Mouse (Mus musculus) CH12.LX (cell line): Measurements from ENCODE around the gene Anxa11. TPM values are rescaled to one million over a fixed set of nuclear protein-coding genes. Genes with fewer than 3 reads are reported as not detected.

Source experiments
- DNase-seq: peaks from one replicate; pipeline ENCODE4 v3.0.0-alpha.2; 2013; ENCODE audit errors: extremely low read depth
- H3K27ac ChIP-seq: 2 replicates; pipeline ENCODE4 v1.5.1; 2012; ENCODE audit warnings: low read depth, mild to moderate bottlenecking, control low read depth, moderate library complexity; ENCODE audit not compliant: insufficient read depth
- H3K27me3 ChIP-seq: replicated peaks from 2 replicates; pipeline ENCODE3; 2012; ENCODE audit warnings: inconsistent platforms
- H3K36me3 ChIP-seq, 2 experiments: replicated peaks in 1 of 2; 2 replicates each; pipeline versions ENCODE3 to v1.6.1; 2012; ENCODE audit warnings: inconsistent platforms in 1 of 2, low read length in 1 of 2, mild to moderate bottlenecking in 1 of 2, mixed read lengths in 1 of 2, moderate library complexity in 1 of 2; ENCODE audit not compliant: control insufficient read depth in 1 of 2, insufficient read depth in 1 of 2
- H3K4me1 ChIP-seq, 2 experiments: 2 replicates each; pipeline ENCODE4 v1.6.1; 2012; ENCODE audit warnings: inconsistent platforms in 1 of 2, moderate library complexity in 1 of 2; ENCODE audit not compliant: insufficient read depth in 2 of 2, control insufficient read depth in 1 of 2
- H3K4me2 ChIP-seq: 2 replicates; pipeline ENCODE4 v1.6.1; 2012; ENCODE audit warnings: low read depth, mild to moderate bottlenecking, control low read depth; ENCODE audit not compliant: poor library complexity, insufficient read depth, severe bottlenecking
- H3K4me3 ChIP-seq, 3 experiments: fragments of 150-350 bp in 1 of 3; sonication (generic) in 1 of 3; replicated peaks in 1 of 3; 2 replicates each; pipeline versions ENCODE3 to v1.5.1; 2011 to 2012; ENCODE audit warnings: low read depth in 2 of 3, low read length in 2 of 3, mild to moderate bottlenecking in 2 of 3, moderate library complexity in 2 of 3, control low read depth in 1 of 3, improper control_type of control experiment in 1 of 3, inconsistent platforms in 1 of 3, mixed read lengths in 1 of 3; ENCODE audit not compliant: poor library complexity in 1 of 3
- H3K79me2 ChIP-seq: replicated peaks from 2 replicates; pipeline ENCODE4 v1.6.1; 2012; ENCODE audit warnings: mild to moderate bottlenecking, moderate library complexity; ENCODE audit not compliant: control insufficient read depth, poor library complexity, insufficient read depth, severe bottlenecking; ENCODE audit errors: extremely low read depth
- H3K9ac ChIP-seq: 2 replicates; pipeline ENCODE4 v1.6.1; 2012; ENCODE audit warnings: low read depth, mild to moderate bottlenecking, control low read depth, moderate library complexity; ENCODE audit not compliant: insufficient read depth
- H3K9me3 ChIP-seq: replicated peaks from 2 replicates; pipeline ENCODE3; 2012; ENCODE audit warnings: low read length, inconsistent platforms, mixed read lengths
- BHLHE40 ChIP-seq: IDR thresholded peaks from 2 replicates; pipeline ENCODE4 v1.6.1; 2011; ENCODE audit warnings: mild to moderate bottlenecking, low read depth, low read length, improper control_type of control experiment
- CHD1 ChIP-seq: IDR thresholded peaks from 2 replicates; pipeline ENCODE4 v1.6.1; 2012; ENCODE audit warnings: low read depth, low read length, improper control_type of control experiment, inconsistent platforms
- CHD2 ChIP-seq: IDR thresholded peaks from 2 replicates; pipeline ENCODE4 v1.6.1; 2011; ENCODE audit warnings: low read length, improper control_type of control experiment
- E2F4 ChIP-seq: IDR thresholded peaks from 2 replicates; pipeline ENCODE4 v1.6.1; 2011; ENCODE audit warnings: low read depth, low read length, improper control_type of control experiment; ENCODE audit not compliant: insufficient replicate concordance
- ELF1 ChIP-seq: IDR thresholded peaks from 2 replicates; pipeline ENCODE4 v1.6.1; 2014; ENCODE audit warnings: low read depth, mild to moderate bottlenecking, inconsistent platforms, low read length, improper control_type of control experiment
- EP300 ChIP-seq: IDR thresholded peaks from 2 replicates; pipeline ENCODE4 v1.6.1; 2011; ENCODE audit warnings: low read length, improper control_type of control experiment
- GABPA ChIP-seq: IDR thresholded peaks from 2 replicates; pipeline ENCODE4 v1.6.1; 2012; ENCODE audit warnings: low read depth, low read length, improper control_type of control experiment, inconsistent platforms; ENCODE audit not compliant: insufficient replicate concordance
- IRF4 ChIP-seq: IDR thresholded peaks from 2 replicates; pipeline ENCODE4 v1.6.1; 2014; ENCODE audit warnings: low read depth, mild to moderate bottlenecking, inconsistent platforms, low read length, improper control_type of control experiment
- JUND ChIP-seq: conservative IDR thresholded peaks from 2 replicates; pipeline ENCODE4 v1.6.1; 2011; ENCODE audit warnings: low read depth, low read length, improper control_type of control experiment
- KAT2A ChIP-seq: IDR thresholded peaks from 2 replicates; pipeline ENCODE4 v1.6.1; 2012; ENCODE audit warnings: low read length, improper control_type of control experiment, inconsistent platforms; ENCODE audit not compliant: insufficient replicate concordance
- MAX ChIP-seq: IDR thresholded peaks from 2 replicates; pipeline ENCODE4 v1.6.1; 2011; ENCODE audit warnings: low read length, improper control_type of control experiment
- MAZ ChIP-seq: IDR thresholded peaks from 2 replicates; pipeline ENCODE4 v1.6.1; 2012; ENCODE audit warnings: low read depth, mild to moderate bottlenecking, inconsistent platforms, low read length, improper control_type of control experiment, moderate library complexity
- MEF2A ChIP-seq: IDR thresholded peaks from 2 replicates; pipeline ENCODE4 v1.6.1; 2014; ENCODE audit warnings: low read depth, mild to moderate bottlenecking, inconsistent platforms, low read length, improper control_type of control experiment, borderline replicate concordance
- MXI1 ChIP-seq: IDR thresholded peaks from 2 replicates; pipeline ENCODE4 v1.6.1; 2011; ENCODE audit warnings: mild to moderate bottlenecking, low read depth, low read length, improper control_type of control experiment
- NRF1 ChIP-seq: IDR thresholded peaks from 2 replicates; pipeline ENCODE4 v1.6.1; 2014; ENCODE audit warnings: low read depth, mild to moderate bottlenecking, inconsistent platforms, low read length, improper control_type of control experiment, moderate library complexity
- POLR2A ChIP-seq: IDR thresholded peaks from 2 replicates; pipeline ENCODE4 v1.6.1; 2011; ENCODE audit warnings: low read depth, mild to moderate bottlenecking, improper control_type of control experiment, low read length
- POLR2AphosphoS2 ChIP-seq: IDR thresholded peaks from 2 replicates; pipeline ENCODE4 v1.6.1; 2011; ENCODE audit warnings: low read depth, low read length, improper control_type of control experiment
- SIN3A ChIP-seq: IDR thresholded peaks from 2 replicates; pipeline ENCODE4 v1.6.1; 2012; ENCODE audit warnings: low read length, improper control_type of control experiment, inconsistent platforms
- SMC3 ChIP-seq: IDR thresholded peaks from 2 replicates; pipeline ENCODE4 v1.6.1; 2011; ENCODE audit warnings: low read depth, low read length, improper control_type of control experiment
- USF1 ChIP-seq: IDR thresholded peaks from 2 replicates; pipeline ENCODE4 v1.6.1; 2014; ENCODE audit warnings: low read depth, mild to moderate bottlenecking, inconsistent platforms, low read length, improper control_type of control experiment
- USF2 ChIP-seq: conservative IDR thresholded peaks from 2 replicates; pipeline ENCODE4 v1.6.1; 2011; ENCODE audit warnings: low read depth, low read length, improper control_type of control experiment
- ZC3H11A ChIP-seq: IDR thresholded peaks from 2 replicates; pipeline ENCODE4 v1.6.1; 2012; ENCODE audit warnings: low read depth, mild to moderate bottlenecking, inconsistent platforms, low read length, improper control_type of control experiment
- ZKSCAN1 ChIP-seq: IDR thresholded peaks from 2 replicates; pipeline ENCODE4 v1.6.1; 2012; ENCODE audit warnings: low read depth, inconsistent platforms, low read length, improper control_type of control experiment, borderline replicate concordance
- dilution Hi-C: fragments of 300-500 bp; cut with MboI; formaldehyde crosslinking; loops from 2 replicates; pipeline ENCODE4 v1.14.3; 2020; ENCODE audit warnings: low sequenced_read_pairs; ENCODE audit not compliant: extremely low pct_unique_long_range_greater_than_20kb, extremely low pct_ligation_motif_present
- in situ Hi-C: fragments of 300-500 bp; cut with MboI; formaldehyde crosslinking; loops from 3 replicates; pipeline ENCODE4 v1.14.3; 2019; ENCODE audit warnings: low sequenced_read_pairs, low pct_ligation_motif_present, low pct_unique_long_range_greater_than_20kb, mixed read lengths
- polyA plus RNA-seq: library from polyadenylated mRNA; unstranded; fragments of >175 nt; gene quantifications from 2 replicates; pipeline ENCODE4 v1.2.1, GENCODE M21; 2012; ENCODE audit warnings: low read depth; ENCODE audit not compliant: insufficient read length
- total RNA-seq, 2 experiments: library from RNA; depleted of rRNA; stranded (reverse); fragments of 300-350 nt in 1 of 2; fragments of >200 nt in 1 of 2; gene quantifications; 2 replicates each; pipeline ENCODE4 v1.2.3; 2012 to 2014

The Anxa11 gene
- total and polyA plus RNA-seq, 3 experiments: 5.0 to 35.0 (median 8.4) TPM

DNA sequence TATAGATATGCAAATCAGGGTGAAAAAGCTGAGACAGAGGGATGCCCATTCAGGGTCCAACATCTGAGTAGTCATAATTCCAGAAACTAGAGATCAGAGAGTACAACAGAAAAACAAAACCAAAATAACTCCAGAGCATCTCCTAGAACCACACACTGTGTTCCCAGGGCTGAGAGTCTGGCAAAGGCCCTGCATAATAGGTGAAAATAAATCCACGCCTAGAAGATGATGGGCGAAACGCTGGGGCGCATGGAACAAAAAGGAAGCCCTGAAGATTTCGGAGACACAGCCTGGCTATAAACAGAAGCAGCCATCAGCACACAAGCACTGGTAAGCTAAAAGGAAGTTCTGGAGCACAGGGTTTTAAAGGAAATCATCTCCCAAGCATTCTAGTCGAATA is 46.9 kb upstream of the Anxa11 start:
- H3K4me2 ChIP-seq: no peak overlapping the region
- H3K9me3 ChIP-seq: no peaks in the 10 kb centered on the region
- no peaks in the 10 kb centered on the region for H3K36me3 ChIP-seq
- H3K9ac ChIP-seq: no peak overlapping the region
- H3K4me3 ChIP-seq: no peak overlapping the region
- no peak for TF ChIP-seq USF1
- no peak for TF ChIP-seq POLR2A
- no peak for TF ChIP-seq NRF1
- no peak for TF ChIP-seq POLR2AphosphoS2
- no peak for TF ChIP-seq SIN3A
- TF ChIP-seq E2F4: no peak
- TF ChIP-seq CHD2: no peak
- no peak for TF ChIP-seq BHLHE40
- no peak for TF ChIP-seq USF2
- TF ChIP-seq IRF4: no peak
- no peak for TF ChIP-seq SMC3
- TF ChIP-seq MXI1: no peak
- no peak for TF ChIP-seq ZC3H11A
- no peak for TF ChIP-seq KAT2A
- TF ChIP-seq GABPA: no peak
- TF ChIP-seq MAX: no peak
- no peak for TF ChIP-seq EP300
- dilution Hi-C loops: no loop called here
- no peak for DNase-seq
- peaks cover 3% of the 10 kb centered on the region for H3K27me3 ChIP-seq
- H3K4me1 ChIP-seq: 0 out of 4 replicates have a peak, but pooled peaks cover 0 to 2% of the 10 kb centered on the region in 2 experiments
- in situ Hi-C loops: no loop called here
- no peaks in the 10 kb centered on the region for H3K79me2 ChIP-seq
- no peak overlapping the region for H3K27ac ChIP-seq

DNA sequence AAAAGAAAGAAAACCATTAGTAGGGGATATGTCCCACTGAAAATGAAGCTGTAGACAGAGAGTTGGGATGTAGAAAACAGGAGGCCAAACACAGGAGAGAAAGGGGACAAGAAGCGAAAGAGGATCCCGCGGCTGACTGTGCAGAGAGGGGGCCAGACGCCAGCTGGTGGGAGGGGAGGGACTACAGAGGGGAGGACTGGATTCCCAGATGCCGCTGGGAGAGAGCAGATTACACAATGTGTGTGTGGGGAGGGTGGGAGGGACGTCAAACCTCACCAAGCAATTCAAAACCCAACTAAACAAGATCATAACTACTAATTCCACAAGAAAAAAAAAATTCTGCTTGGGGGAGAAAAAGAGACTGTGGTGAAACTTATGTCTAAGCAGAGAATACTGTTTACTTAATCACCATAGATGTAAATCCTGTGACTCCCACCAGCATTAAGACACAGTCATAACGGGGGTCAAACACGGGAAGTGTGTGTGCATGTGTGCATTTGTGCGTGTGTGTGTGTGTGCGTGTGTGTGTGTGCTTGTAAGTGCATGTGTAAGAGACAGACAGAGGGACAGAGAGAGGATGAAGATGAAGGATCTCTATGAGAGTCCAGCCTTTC is 46.3 kb upstream of the Anxa11 start:
- no peak for DNase-seq
- no peaks in the 10 kb centered on the region for H3K36me3 ChIP-seq
- no peaks in the 10 kb centered on the region for H3K9me3 ChIP-seq
- H3K4me3 ChIP-seq: no peak overlapping the region
- TF ChIP-seq NRF1: no peak
- no peak for TF ChIP-seq ZKSCAN1
- no peak for TF ChIP-seq MAZ
- TF ChIP-seq SMC3: no peak
- no peak for TF ChIP-seq MEF2A
- no peak for TF ChIP-seq EP300
- TF ChIP-seq JUND: no peak
- TF ChIP-seq ELF1: no peak
- TF ChIP-seq CHD1: no peak
- in situ Hi-C loops: no loop called here
- dilution Hi-C loops: no loop called here
- 0 out of 4 replicates have a peak, but pooled peaks cover 0 to 2% of the 10 kb centered on the region in 2 experiments for H3K4me1 ChIP-seq
- no peak overlapping the region for H3K27ac ChIP-seq
- H3K79me2 ChIP-seq: no peaks in the 10 kb centered on the region
- H3K4me2 ChIP-seq: no peak overlapping the region; the same call in 1 of the 2 replicates
- no peak overlapping the region for H3K9ac ChIP-seq
- H3K27me3 ChIP-seq: peaks cover 3% of the 10 kb centered on the region
